Mouse (Mus musculus) frontal cortex, postnatal 14 days (tissue): ENCODE results near the gene Tmem231.
"Not testable (repeated sequence)": the region's sequence is repeated elsewhere in the genome, so short reads cannot be mapped to it uniquely, and the experiment has no call there.

ENCODE experiments used
- DNase-seq, 2 experiments: peaks; one replicate each; pipeline ENCODE4 v3.0.0; 2022; ENCODE audit warnings: low spot score in 2 of 2

The Tmem231 gene

GRCm38 (mm10) chr8:111950846-111951245, 17.2 kb upstream of the Tmem231 start:
- DNase-seq = no peak

DNA sequence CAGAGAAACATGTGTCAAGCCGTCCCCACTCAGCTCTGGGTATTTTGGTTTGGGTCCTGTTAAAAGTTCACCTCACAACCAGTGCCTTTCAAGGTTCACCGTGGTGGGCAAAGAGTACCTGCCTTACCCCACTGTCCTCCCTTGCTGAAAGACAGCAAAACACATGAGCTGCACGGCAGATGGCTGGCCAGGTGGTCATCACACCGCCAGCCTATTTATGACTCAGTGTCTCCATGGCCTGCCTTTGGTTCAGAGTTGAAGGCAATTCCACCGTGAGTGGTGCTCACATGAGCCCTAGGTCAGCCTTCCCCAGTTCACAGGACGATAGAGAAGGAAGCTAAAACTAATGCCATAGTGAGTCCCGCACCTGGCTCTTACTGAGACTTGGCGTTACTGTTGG, 14.3 kb upstream of the Tmem231 start:
- no peak for DNase-seq

DNA sequence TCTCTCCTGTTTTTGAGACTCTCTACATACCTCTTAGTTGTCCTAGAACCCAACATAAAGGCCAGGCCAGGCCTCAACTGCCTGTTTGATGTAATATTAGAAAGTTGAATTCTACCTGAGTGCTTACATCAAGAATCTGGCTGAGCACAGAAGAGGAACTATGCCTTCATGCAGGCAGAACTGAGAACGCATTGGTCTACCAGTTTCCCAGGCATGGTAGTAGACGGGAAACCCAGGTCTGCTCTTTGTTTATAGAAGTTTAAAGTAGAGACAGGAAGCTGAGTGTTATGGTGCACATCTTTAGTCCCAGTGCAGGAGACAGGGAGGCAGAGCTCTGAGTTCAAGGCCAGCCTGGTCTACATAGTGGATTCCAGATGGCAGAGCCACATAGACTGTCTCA, 13.5 kb upstream of the Tmem231 start:
- DNase-seq = no peak

DNA sequence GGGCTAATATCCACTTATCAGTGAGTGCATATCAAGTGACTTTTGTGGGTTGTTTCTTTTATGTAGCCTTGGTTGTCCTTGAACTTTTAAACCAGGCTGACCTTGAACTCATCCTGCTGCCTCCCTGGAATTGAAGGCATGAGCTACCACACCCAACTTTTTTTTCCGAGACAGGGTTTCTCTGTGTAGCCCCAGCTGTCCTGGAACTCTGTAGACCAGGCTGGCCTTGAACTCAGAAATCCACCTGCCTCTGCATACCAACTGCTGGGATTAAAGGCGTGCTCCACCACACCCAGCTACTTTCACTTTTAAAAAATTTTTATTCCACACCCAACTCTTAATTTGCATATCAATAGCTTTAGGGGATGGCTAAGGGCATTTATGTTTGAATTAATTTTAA, 9.9 kb upstream of the Tmem231 start:
- DNase-seq = no peak

GRCm38 (mm10) chr8:111941101-111941454, 7.4 kb upstream of the Tmem231 start:
- peak; percentile 15 to 23 for DNase-seq

- peak; percentile 92 to 93 for DNase-seq
Observed at GRCm38 (mm10) chr8:111940171-111941100, 6.8 kb upstream of the Tmem231 start, which contains the start of gene Gabarapl2. Gene Gabarapl2, plus strand, starts transcription at chr8:111940703.

- no peak for DNase-seq
Observed at GRCm38 (mm10) chr8:111939516-111940142, 5.9 kb upstream of the Tmem231 start.

- DNase-seq = not testable (repeated sequence)
Observed at GRCm38 (mm10) chr8:111938076-111938985, 4.7 kb upstream of the Tmem231 start.

DNA sequence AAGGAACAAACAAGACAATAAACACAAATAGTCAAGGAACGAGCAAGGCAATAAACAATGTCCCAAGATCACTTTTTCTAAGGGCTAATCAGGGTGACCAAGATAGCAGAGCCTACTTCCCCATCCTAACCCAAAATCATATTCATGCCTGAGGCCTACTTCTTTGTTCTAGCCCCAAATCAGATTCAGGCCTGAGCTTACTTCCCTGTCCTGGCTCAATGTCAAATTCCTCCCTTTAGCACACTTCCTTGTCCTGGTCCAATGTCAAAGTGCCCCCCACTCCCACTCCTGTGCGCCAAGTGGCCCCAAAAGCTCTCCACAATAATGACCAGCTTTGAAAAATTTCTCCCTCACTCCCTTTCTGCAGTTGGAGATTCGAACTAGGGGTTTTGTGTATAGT, 3.5 kb upstream of the Tmem231 start:
- no peak for DNase-seq

- DNase-seq = no peak
Observed at GRCm38 (mm10) chr8:111934201-111934600, 520 bp upstream of the Tmem231 start.

GRCm38 (mm10) chr8:111932580-111933336, 923 bp downstream of the Tmem231 start:
- DNase-seq = no peak

DNA sequence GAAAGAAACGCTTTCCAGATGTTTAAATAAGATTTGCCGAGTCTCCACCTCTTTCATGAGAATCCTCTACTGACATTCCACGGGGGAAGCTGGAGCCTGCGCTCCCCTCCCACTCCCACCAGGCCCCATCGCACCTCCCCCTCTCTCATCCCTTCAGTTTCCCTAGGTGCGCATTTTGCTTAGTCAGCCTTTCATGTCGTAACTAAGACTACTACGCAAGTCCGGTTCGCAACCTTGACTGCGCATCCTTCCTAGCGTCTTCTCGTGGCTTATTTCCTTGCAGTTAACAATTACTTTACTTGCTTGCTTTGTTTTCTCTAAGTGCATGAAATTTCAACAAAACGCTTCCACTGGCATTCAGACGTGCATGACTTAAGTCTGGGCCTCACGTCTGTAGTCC, 2.0 kb downstream of the Tmem231 start:
- DNase-seq = no peak

DNA sequence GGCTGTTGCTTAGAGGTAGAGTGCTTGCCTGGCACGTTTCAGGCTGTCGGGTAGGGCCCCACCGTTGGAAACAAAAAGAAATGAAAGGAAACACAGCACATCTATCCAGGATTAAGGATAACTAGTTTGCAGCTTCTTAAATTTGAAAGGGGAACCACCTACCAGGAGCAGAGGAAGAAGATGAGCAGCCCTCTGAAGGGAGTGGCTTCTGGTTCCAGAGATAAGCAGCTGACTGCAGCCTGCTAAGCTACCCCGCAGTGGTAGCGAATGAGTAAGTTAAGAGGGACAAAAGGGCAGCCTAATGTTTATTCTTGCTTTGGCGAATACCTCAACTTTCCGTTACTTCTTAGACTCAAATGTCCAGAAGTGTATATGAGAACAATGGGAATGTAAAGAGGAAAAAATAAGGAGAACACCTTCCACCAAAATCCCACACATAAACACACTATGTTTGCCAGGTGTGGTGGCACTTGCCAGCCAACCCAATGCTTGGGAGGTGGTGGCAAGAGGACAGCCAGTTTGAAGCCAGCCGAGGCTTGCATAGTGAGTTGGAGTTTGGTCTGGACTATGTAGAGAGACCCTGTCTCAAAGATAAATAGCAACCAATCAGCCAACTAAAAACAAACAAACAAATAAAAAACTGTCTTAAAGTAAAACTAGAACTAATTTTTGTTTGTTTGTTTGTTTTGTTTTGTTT, 3.9 kb downstream of the Tmem231 start:
- DNase-seq = no peak

- DNase-seq = no peak
Observed at GRCm38 (mm10) chr8:111924976-111925375, 8.7 kb downstream of the Tmem231 start.

DNA sequence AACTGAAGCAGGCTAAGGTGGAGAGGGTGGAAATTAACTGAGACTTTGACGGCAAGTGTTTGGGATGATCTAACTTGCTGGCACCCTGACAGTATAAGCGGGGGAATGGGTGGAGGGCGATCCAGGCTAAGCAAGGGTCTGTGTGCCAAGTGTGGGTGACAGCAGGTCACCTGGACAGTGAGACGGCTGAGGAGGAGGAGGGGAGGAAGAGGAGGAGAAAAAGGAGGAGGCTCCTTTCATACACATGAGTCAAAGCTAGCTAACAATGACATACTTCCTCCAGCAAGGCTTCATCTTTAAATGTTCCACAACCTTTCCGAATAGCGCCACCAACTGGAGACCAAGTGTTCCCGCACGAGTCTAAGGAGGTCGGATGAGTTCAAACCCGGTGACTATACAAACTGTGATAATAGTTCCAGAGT, 10.3 kb downstream of the Tmem231 start:
- no peak for DNase-seq

DNA sequence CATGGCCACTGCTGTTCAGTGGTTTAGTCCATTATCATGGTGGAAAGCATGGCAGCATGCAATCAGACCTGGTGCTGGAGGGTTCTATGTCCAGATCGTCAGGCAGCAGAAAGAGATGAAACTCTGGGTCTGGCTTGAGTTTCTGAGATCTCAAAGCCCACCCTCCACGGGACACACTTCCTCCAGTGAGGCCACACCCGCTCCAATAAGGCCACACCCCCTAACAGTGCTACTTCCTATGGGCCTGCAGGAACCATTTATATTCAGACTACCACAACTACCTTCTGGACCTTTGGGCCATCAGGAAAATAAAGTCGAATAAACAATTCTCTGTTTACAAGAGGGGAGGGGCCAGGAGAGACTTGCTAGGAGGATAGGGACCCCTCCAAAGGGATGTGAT, 12.7 kb downstream of the Tmem231 start:
- DNase-seq = no peak

DNA sequence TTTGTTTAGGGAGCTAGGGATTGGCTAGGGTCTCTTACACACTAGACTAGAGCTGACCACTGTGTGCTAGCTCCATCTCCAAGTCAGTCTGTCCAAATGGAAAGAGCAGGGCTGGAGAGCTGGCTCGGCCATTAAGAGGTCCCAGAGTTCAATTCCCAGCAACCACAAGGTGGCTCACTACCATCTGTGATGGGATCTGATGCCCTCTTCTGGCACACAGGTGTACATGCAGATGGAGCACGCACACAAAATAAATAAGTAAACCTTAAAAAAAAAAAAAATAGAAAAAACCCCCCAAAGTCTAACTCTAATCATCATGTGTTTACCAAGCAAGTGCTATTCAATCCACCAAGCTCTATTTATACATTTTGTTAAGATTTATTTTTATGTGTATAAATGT, 14.0 kb downstream of the Tmem231 start:
- DNase-seq = no peak

GRCm38 (mm10) chr8:111912860-111913432, 20.7 kb downstream of the Tmem231 start:
- DNase-seq = peak; percentile 31 to 71

- peak in 1 of 2 experiments; percentile 5 for DNase-seq
Observed at GRCm38 (mm10) chr8:111911572-111911971, 22.1 kb downstream of the Tmem231 start.
